Mouse (Mus musculus) adrenal gland, adult 18-20 months (tissue): Measurements from ENCODE around the gene Ap4m1. TPM values are rescaled to one million over a fixed set of nuclear protein-coding genes. Genes with fewer than 3 reads are reported as not detected.
A peak's percentile ranks its signal among the peaks of the same experiment; 100 is the strongest.
"Not testable (repeated sequence)": the region's sequence is repeated elsewhere in the genome, so short reads cannot be mapped to it uniquely, and the experiment has no call there.

Experiments
- DNase-seq, 2 experiments: peaks; one replicate each; pipeline ENCODE4 v3.0.0; 2021 to 2022; ENCODE audit warnings: low spot score in 2 of 2
- microRNA-seq, 2 experiments: library from miRNA; unstranded; fragments of <30 nt; microRNA quantifications; one replicate each; pipeline ENCODE4 v1.2.0; 2021; ENCODE audit warnings: borderline number of aligned reads in 2 of 2
- total RNA-seq, 2 experiments: library from RNA; stranded (reverse); gene quantifications; 1 replicate in 1 of 2; 2 replicates in 1 of 2; pipeline ENCODE4 v1.2.3; 2021

Gene Ap4m1
- total RNA-seq, 2 experiments from 2014 or later = 15.9 to 18.5 TPM

DNA sequence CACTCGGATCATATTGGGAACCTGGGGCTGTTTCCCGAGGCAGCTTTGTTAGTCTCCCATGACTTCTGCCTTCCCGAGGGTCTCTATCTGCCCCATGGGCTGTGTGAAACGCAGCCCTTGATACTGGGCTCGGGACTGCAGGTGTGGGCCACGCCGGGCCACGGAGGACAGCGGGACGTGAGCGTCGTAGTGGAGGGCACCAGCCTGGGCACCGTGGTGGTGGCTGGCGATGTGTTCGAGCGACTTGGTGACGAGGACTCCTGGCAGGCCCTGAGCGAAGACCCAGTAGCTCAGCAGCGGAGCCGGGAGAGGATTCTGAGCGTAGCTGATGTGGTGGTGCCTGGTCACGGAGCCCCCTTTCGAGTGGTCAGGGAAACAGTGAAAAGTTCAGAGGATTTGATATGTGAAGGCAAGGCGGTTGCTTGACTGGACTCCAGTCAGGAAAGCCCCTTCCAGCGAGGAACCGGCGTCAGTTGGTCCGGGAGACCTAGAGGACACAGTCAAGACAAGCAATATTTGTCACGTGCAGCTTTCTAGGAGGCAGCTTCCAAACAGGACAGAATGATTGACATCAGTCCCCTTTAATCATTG lies 23.0 kb downstream of the Ap4m1 start:
- peak; percentile 41 to 42 for DNase-seq

- no peak for DNase-seq
Measured at GRCm38 (mm10) chr5:138195463-138195862, 23.7 kb downstream of the Ap4m1 start.

- DNase-seq = peak in 1 of 2 experiments; percentile 19
Measured at GRCm38 (mm10) chr5:138199576-138199975, 27.8 kb downstream of the Ap4m1 start.

DNA sequence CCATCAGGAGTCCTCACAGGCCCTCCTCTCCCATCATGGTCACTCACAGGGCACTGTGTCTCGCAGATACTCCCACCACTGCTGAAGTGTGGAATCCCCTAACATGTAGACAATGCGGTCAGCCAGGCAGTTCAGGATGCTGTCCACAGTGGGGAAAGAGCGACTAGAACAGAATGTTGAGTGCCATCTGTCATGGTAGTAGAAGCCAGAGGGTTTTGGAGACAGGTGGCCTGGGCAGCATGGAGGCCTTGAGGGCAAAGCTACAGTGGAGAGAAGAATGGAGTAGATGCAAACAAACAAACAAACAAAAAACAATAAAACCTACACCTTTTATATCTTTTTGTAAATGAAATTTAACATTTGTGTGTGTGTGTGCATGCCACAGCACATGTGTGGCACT lies 30.3 kb downstream of the Ap4m1 start:
- DNase-seq = no peak

DNA sequence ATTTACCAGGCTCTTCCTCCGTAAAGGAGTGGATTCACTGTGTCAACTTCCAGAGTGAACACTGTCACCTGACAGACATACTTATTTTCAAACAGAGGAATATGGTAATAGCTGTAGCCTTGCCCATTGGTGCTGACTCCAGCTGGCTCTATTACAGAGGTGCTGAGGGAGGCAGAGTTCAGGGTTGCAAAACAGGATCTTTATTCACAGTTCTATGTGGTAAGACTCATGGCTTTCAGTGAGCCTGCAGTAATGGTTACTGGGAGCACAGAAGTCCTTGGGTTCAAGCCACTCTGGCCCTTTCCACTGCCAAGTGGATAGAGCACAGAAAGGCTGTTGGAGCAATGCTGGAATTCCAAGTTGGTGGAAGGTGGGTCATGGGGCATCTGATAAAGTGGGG lies 35.5 kb downstream of the Ap4m1 start:
- DNase-seq = no peak

- DNase-seq = no peak
Measured at GRCm38 (mm10) chr5:138207873-138208272, 36.1 kb downstream of the Ap4m1 start.

GRCm38 (mm10) chr5:138216632-138217031 lies 44.8 kb downstream of the Ap4m1 start:
- DNase-seq = not testable (repeated sequence)

DNA sequence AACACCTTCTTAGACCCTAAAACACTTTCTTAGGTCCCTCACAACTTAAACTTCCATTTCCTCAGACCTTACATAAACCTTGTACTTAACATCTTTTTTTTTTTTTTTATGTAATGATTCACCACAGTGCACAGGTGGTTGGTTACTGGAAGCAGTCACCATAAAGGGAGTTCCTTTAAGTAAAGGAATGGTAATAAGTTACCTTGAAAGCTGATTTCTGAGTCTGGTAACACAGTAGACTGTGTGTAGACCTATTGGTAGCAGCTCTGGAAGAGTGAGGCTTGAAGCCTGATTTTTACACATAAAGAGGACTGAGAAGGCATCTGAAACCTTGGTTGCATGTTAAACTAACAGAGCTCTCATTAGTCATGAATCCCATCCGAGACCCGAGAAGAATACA lies 48.1 kb downstream of the Ap4m1 start:
- no peak for DNase-seq

- peak; percentile 92 for DNase-seq
Measured at GRCm38 (mm10) chr5:138222111-138222510, 50.3 kb downstream of the Ap4m1 start.

DNA sequence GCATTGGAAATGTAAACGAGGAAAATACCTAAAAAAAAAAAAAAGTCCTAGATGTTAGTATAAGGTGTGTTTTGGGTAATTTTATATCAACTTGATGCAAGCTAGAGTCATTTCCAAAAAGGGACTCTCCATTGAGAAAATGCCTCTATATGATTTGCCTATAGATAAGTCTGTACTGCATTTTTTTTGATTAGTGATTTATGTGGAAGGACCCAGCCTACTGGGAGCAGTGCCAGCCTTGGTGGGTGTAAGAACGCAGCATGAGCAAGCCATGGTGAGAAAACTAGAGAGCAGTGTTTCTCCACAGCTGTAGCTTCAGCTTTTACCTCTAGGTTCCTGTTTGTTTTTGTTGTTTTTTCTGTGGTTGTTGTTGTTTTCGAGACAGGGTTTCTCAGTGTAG lies 51.5 kb downstream of the Ap4m1 start:
- DNase-seq = no peak

DNA sequence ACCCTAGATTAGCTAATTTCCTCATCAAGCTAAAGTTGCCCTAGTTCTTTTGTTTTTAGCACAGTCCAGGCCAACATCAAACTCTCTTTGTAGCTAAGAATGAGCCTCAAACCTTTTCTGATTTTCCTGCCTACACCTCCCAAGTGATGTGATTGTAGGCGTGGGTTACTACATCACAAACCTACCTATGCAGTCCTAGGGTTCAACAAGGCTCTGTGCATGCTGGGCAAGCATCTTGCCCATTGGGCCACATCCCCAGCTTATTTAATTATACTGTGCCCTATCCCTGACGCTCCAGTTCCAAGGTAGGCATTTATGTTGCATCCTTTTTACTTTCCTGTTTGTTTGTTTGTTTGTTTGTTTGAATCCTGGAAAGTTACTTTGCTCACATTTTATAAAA lies 53.9 kb downstream of the Ap4m1 start, which contains the start of gene Nxpe5:
TSS of gene Nxpe5 (plus strand) at position 199 of the 400 bp plus-strand sequence.
- DNase-seq = no peak

GRCm38 (mm10) chr5:138226491-138226890 lies 54.7 kb downstream of the Ap4m1 start:
- no peak for DNase-seq

- no peak for DNase-seq
Measured at GRCm38 (mm10) chr5:138227367-138227766, 55.6 kb downstream of the Ap4m1 start.

DNA sequence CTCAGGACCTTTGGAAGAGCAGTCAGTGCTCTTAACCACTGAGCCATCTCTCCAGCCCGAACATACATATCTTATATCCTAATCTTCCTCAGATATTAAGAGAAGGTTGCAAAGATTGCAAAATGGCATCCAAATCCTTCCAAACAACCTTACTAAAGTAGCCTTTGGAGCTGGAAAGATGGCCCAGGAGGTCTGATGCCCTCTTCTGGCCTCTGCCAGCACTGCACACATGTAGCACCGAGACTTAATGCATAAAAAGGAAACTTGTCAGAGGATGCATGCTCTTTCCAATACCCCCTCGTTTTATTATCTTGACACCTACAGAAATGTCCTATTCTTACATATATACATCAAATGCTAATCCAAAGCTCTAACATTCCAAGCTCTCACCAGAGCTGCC lies 56.2 kb downstream of the Ap4m1 start:
- peak in 1 of 2 experiments; percentile 51 for DNase-seq

GRCm38 (mm10) chr5:138229511-138229910 lies 57.7 kb downstream of the Ap4m1 start:
- DNase-seq = no peak

Small RNA genes lying within 50 kb of the gene (microRNA-seq; reads per million reads assigned to microRNA genes)
- 786 to 1,011 reads per million in 2 experiments for gene Mir106b
- 264 to 315 reads per million in 2 experiments for gene Mir25
- gene Mir93 = 2,480 to 3,438 reads per million in 2 experiments

Other genes starting within 250 kb of the Ap4m1 start
- under 1 TPM in 1 of 2 experiments, not detected in 1; 0.19 TPM for gene Gjc3, start 208.9 kb upstream of the Ap4m1 start, total RNA-seq
- 1 to 10 TPM in 1 of 2 experiments, not detected in 1; 1.3 TPM for gene Azgp1, start 190.5 kb upstream of the Ap4m1 start, total RNA-seq
- gene Smok3a, start 150.7 kb upstream of the Ap4m1 start, total RNA-seq = not detected
- not detected for gene Smok3b, start 150.6 kb upstream of the Ap4m1 start, total RNA-seq
- not detected for gene Smok3c, start 118.8 kb upstream of the Ap4m1 start, total RNA-seq
- 10 to 100 TPM; 30.9 to 37.9 TPM for gene Zkscan1, start 86.9 kb upstream of the Ap4m1 start, total RNA-seq
- gene Zscan21, start 55.1 kb upstream of the Ap4m1 start, total RNA-seq = 10 to 100 TPM; 13.4 to 15.3 TPM
- gene Zfp113, start 16.3 kb upstream of the Ap4m1 start, total RNA-seq = 10 to 100 TPM; 10.1 to 10.9 TPM
- 100 to 1,000 TPM; 130 to 145 TPM for gene Cops6, start 10.9 kb upstream of the Ap4m1 start, total RNA-seq
- 10 to 100 TPM; 17.3 to 28.1 TPM for gene Mcm7, start 420 bp downstream of the Ap4m1 start, total RNA-seq
- gene Taf6, start 15.4 kb downstream of the Ap4m1 start, total RNA-seq = 10 to 100 TPM; 40.6 to 41.6 TPM
- gene Cnpy4, start 15.5 kb downstream of the Ap4m1 start, total RNA-seq = 10 to 100 TPM; 21.6 to 25.3 TPM
- gene Mblac1, start 22.3 kb downstream of the Ap4m1 start, total RNA-seq = 1 to 10 TPM; 6.4 to 9.0 TPM
- under 1 TPM in 1 of 2 experiments, not detected in 1; 0.48 TPM for gene Nxpe5, start 53.9 kb downstream of the Ap4m1 start, total RNA-seq
- 10 to 100 TPM; 80.1 to 80.3 TPM for gene Lamtor4, start 83.5 kb downstream of the Ap4m1 start, total RNA-seq
- 10 to 100 TPM; 27.7 to 30.1 TPM for gene BC037034, start 92.0 kb downstream of the Ap4m1 start, total RNA-seq
- gene Gal3st4, start 100.8 kb downstream of the Ap4m1 start, total RNA-seq = under 1 TPM in 1 of 2 experiments, not detected in 1; 0.58 TPM
- not detected for gene Gm43720, start 108.0 kb downstream of the Ap4m1 start, total RNA-seq
- under 1 TPM; 0.51 to 0.89 TPM for gene Gpc2, start 108.0 kb downstream of the Ap4m1 start, total RNA-seq
- gene Stag3, start 108.2 kb downstream of the Ap4m1 start, total RNA-seq = under 1 TPM in 1 of 2 experiments, not detected in 1; 0.13 TPM
- gene Pvrig, start 170.0 kb downstream of the Ap4m1 start, total RNA-seq = under 1 TPM in 1 of 2 experiments, not detected in 1; 0.64 TPM